Mouse (Mus musculus): Measurements from ENCODE around the gene Atp6v0c.

- TF ChIP-seq GATA1 (IDR thresholded peaks at IDR 0.05; ENCODE audit: low read length), result no peak
- TF ChIP-seq TAL1 (IDR thresholded peaks at IDR 0.05; ENCODE audit: low read length), result no peak
These were observed 30.2 kb upstream of the Atp6v0c start for GRCm38 (mm10) chr17:24199741-24200140.

All from erythroblast, embryonic 14.5 days (primary cell).